In the genomic region with DNA sequence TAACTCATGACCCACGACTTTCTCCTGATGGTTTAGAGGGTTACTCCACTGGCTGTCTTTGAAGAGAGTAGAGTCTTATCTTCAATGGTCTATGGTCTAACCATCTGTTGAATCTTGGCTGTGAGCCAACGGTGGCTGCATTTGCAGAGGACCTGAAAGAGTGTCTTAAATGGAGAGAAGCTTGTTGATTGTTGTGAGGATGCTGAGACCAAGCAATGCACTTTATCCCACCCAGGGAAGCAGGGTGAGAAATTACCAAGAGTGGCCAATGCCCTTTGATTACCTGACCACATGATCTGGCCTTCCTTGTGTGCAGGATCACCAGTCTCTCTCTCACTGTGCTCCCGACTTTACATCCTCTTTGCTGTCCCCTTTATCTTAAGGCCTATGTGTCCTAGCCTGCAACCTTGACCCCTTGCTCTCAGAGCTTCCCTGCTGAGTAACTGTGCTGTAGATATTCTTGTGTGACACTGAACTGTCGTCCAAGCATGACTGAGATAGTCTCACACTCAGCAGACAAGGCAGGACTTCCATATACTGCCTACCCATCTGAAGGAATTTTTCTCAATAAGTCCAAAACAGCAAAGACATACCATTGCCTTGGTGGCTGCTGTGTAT, we compare ENCODE assay signal across 11 mouse cellular contexts. TPM values are rescaled to one million over a fixed set of nuclear protein-coding genes. Genes with fewer than 3 reads are reported as not detected.
DNase-seq lines count a peak whose midpoint lies in the region; ATAC-seq and TF ChIP-seq lines count a peak whose summit lies in the region.
"Had no signal": no experiment of that assay in that cellular context is flagged by ENCODE, and none has a peak within 500 bp of the region (broad histone marks: within the 10 kb centered on the region; RNA-seq: fewer than 3 reads in every experiment).

No protein-coding gene starts in this region.

- H3K27me3 ChIP-seq in intestine, postnatal 0 days (replicated peaks; ENCODE audit: control insufficient read depth, insufficient read depth, low read length), result no peaks in the 10 kb centered on the region
- H3K27me3 ChIP-seq: liver, embryonic 12.5 days; stomach, embryonic 15.5 days had no signal

- no peaks in the 10 kb centered on the region for H3K4me1 ChIP-seq in intestine, postnatal 0 days (replicated peaks; ENCODE audit: control insufficient read depth, insufficient read depth, low read length)
- H3K4me1 ChIP-seq: liver, embryonic 12.5 days; stomach, embryonic 15.5 days had no signal

- intact Hi-C loops in left cerebral cortex, postnatal 4 days (cut with DNase I), result no loop called here
- intact Hi-C loops in left cerebral cortex, postnatal 36 days (cut with DNase I), result no loop called here
- intact Hi-C loops in heart, postnatal 10 days (cut with DNase I), result loop anchor here (1.0 to 5.0 kb wide), 3 partner anchors 22 to 133 kb away; no protein-coding TSS in a partner anchor

- ATAC-seq in intestine, postnatal 0 days, result no peak
- ATAC-seq: liver, embryonic 12.5 days had no signal

- no peak overlapping the region for H3K4me2 ChIP-seq in intestine, postnatal 0 days (replicated peaks; ENCODE audit: low read depth)
- H3K4me2 ChIP-seq: liver, embryonic 12.5 days; stomach, embryonic 15.5 days had no signal

- DNase-seq in cerebellum, postnatal 10 days, result peak; percentile 82 to 84
- DNase-seq in cerebellum, adult 11 months, result no peak
- peak; percentile 74 for DNase-seq in left cerebral cortex, postnatal 4 days
- no peak for DNase-seq in left cerebral cortex, postnatal 36 days (ENCODE audit: low spot score in 2 of 2)
- peak; percentile 50 to 58 for DNase-seq in heart, adult 18-20 months
- peak; percentile 60 to 62 for DNase-seq in heart, postnatal 10 days
- DNase-seq in spleen, postnatal 4 days (ENCODE audit: low spot score in 2 of 2), result no peak

- no peaks in the 10 kb centered on the region for H3K9me3 ChIP-seq in intestine, postnatal 0 days (ENCODE audit: control insufficient read depth)
- H3K9me3 ChIP-seq: liver, embryonic 12.5 days; stomach, embryonic 15.5 days had no signal

- no peak for TF ChIP-seq CTCF in intestine, postnatal 0 days (IDR thresholded peaks at IDR 0.05; ENCODE audit: low read depth)

- no peak overlapping the region for H3K27ac ChIP-seq in intestine, postnatal 0 days (ENCODE audit: low read depth, low read length)
- H3K27ac ChIP-seq: liver, embryonic 12.5 days; stomach, embryonic 15.5 days had no signal

- H3K9ac ChIP-seq in intestine, postnatal 0 days (ENCODE audit: low read depth, low read length), result no peak overlapping the region
- H3K9ac ChIP-seq: liver, embryonic 12.5 days; stomach, embryonic 15.5 days had no signal

- 73% methylated on average over 4 of the region's 4 CpGs for WGBS in intestine, postnatal 0 days

- H3K36me3 ChIP-seq in intestine, postnatal 0 days (ENCODE audit: control insufficient read depth, insufficient read depth), result no peaks in the 10 kb centered on the region
- H3K36me3 ChIP-seq: liver, embryonic 12.5 days; stomach, embryonic 15.5 days had no signal

- H3K4me3 ChIP-seq in intestine, postnatal 0 days (ENCODE audit: low read depth, low read length), result no peak overlapping the region
- H3K4me3 ChIP-seq: liver, embryonic 12.5 days; stomach, embryonic 15.5 days had no signal

RNA-seq across cellular contexts. Expression of a gene that starts 28.9 kb away (rescaled TPM):
- 10 to 100 TPM; 91.1 to 92.6 TPM for total RNA-seq in left cerebral cortex, postnatal 4 days (2021)
- total RNA-seq in left cerebral cortex, postnatal 36 days (2021), result 10 to 100 TPM; 14.6 to 16.0 TPM
- total RNA-seq in heart, adult 18-20 months (2021), result 100 to 1,000 TPM; 139 to 191 TPM
- 100 to 1,000 TPM; 252 to 325 TPM for total RNA-seq in heart, postnatal 10 days (2021)
- 1.4 and 2.3 TPM in 2 replicates for polyA plus RNA-seq in intestine, postnatal 0 days (2015; fragmentation: Nextera tagmentation; extraction: Ambion mirVana)
- total RNA-seq: granulocyte monocyte progenitor cell, adult 5-6 weeks had no signal

Comparison
In these comparisons a context has a peak if more than half of its experiments do, and no peak if none do; other contexts are left out.
1. DNase-seq: peak in cerebellum, postnatal 10 days (2 of 2), left cerebral cortex, postnatal 4 days (single experiment), heart, adult 18-20 months (2 of 2) and heart, postnatal 10 days (2 of 2); none in cerebellum, adult 11 months (single experiment), left cerebral cortex, postnatal 36 days (0 of 2) and spleen, postnatal 4 days (0 of 2).
2. RNA of a gene that starts 28.9 kb away (total RNA-seq): 252 to 325 TPM in heart, postnatal 10 days, 139 to 191 TPM in heart, adult 18-20 months and 91.1 to 92.6 TPM in left cerebral cortex, postnatal 4 days; 14.6 to 16.0 TPM in left cerebral cortex, postnatal 36 days; every median in the first group is over 4 times any median in the second.